Mouse (Mus musculus) heart, adult 2 months (tissue): ENCODE data around the gene Gli2. TPM values are rescaled to one million over a fixed set of nuclear protein-coding genes. Genes with fewer than 3 reads are reported as not detected.
A peak's percentile ranks its signal among the peaks of the same experiment; 100 is the strongest.

Experiments used
- DNase-seq, 2 experiments: peaks; one replicate each; pipeline ENCODE4 v3.0.0; 2021
- H3K27ac ChIP-seq: fragments of 200-600 bp; 2 replicates; pipeline ENCODE4 v1.8.1; 2022
- H3K27me3 ChIP-seq: fragments of 200-500 bp; 2 replicates; pipeline ENCODE4 v1.6.1; 2012; ENCODE audit warnings: mild to moderate bottlenecking, low read length, inconsistent platforms, mixed read lengths; ENCODE audit not compliant: control insufficient read depth, insufficient read depth
- H3K36me3 ChIP-seq: fragments of 200-500 bp; 2 replicates; pipeline ENCODE4 v1.6.1; 2012; ENCODE audit warnings: low read length, inconsistent platforms; ENCODE audit not compliant: control insufficient read depth, insufficient read depth
- H3K4me1 ChIP-seq: fragments of 200-500 bp; 2 replicates; pipeline ENCODE4 v1.6.1; 2011; ENCODE audit warnings: low read length; ENCODE audit not compliant: control insufficient read depth, insufficient read depth
- H3K4me3 ChIP-seq: fragments of 200-600 bp; 2 replicates; pipeline ENCODE4 v1.8.1; 2022
- H3K79me2 ChIP-seq: fragments of 200-500 bp; replicated peaks from 2 replicates; pipeline ENCODE4 v1.6.1; 2012; ENCODE audit warnings: mild to moderate bottlenecking, inconsistent platforms, low read length, moderate library complexity, mixed read lengths; ENCODE audit not compliant: control insufficient read depth, insufficient read depth
- H3K9ac ChIP-seq: fragments of 200-500 bp; 2 replicates; pipeline ENCODE4 v1.6.1; 2012; ENCODE audit warnings: low read depth, mild to moderate bottlenecking, control low read depth, inconsistent platforms, low read length, mixed read lengths
- CTCF ChIP-seq: fragments of 200-600 bp; IDR thresholded peaks from 2 replicates; pipeline ENCODE4 v1.8.1; 2022; ENCODE audit warnings: antibody characterized with exemption, mild to moderate bottlenecking, moderate library complexity
- EP300 ChIP-seq: fragments of 200-500 bp; IDR thresholded peaks from 2 replicates; pipeline ENCODE4 v1.6.1; 2011; ENCODE audit warnings: low read depth, low read length, control low read depth; ENCODE audit not compliant: insufficient read depth
- POLR2A ChIP-seq: fragments of 200-500 bp; IDR thresholded peaks from 2 replicates; pipeline ENCODE4 v1.6.1; 2011; ENCODE audit warnings: mild to moderate bottlenecking, low read depth, low read length, control low read depth; ENCODE audit not compliant: insufficient read depth
- WGBS: fragments of 180-500 bp; shearing (Covaris S2); methylation state at CpG from one replicate; pipeline ENCODE4 v1.1.7; 2018; 5-methylcytosine and 5-hydroxymethylcytosine counted together
- intact Hi-C: fragments of 180-260 bp; cut with DNase I; formaldehyde crosslinking; loops from one replicate; pipeline ENCODE4 v1.15.1; 2025
- polyA plus RNA-seq: library from polyadenylated mRNA; depleted of rRNA; stranded (reverse); fragments of >200 nt; gene quantifications from 2 replicates; pipeline ENCODE4 v1.2.3, GENCODE M21; 2012
- total RNA-seq, 2 experiments: library from RNA; stranded (reverse); gene quantifications; 2 replicates each; pipeline ENCODE4 v1.2.3; 2021

Gene Gli2
- total and polyA plus RNA-seq, 3 experiments = 1.0 to 2.6 (median 1.2) TPM

DNA sequence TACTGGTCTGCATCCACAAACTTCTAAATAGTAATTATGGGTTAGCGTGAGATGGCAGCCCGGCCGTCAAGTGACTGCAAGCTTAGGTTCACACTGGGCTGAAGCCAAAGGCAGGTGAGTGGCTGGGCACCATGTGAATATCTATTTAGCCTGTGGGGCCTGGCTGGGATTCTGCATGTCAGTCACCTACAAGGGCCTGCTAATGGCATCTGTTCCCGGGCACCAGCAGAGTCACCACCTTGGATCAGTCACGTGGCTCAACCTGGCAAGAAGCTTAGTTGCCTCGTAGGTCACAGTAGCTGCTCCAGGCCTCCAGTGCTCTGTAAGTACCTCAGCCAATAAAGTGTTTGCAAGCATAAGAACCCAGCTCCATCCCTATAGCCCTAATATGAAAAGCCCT, 131.2 kb downstream of the Gli2 start:
- intact Hi-C loops = no loop called here
- Histone ChIP-seq H3K27me3 (no peaks in the 10 kb centered on the region), H3K36me3 (no peaks in the 10 kb centered on the region)

GRCm38 (mm10) chr1:118917520-118918220, 135.7 kb downstream of the Gli2 start:
- DNase-seq = no peak
- no peaks in the 10 kb centered on the region for H3K27me3 ChIP-seq
- no peaks in the 10 kb centered on the region for H3K36me3 ChIP-seq
- H3K9ac ChIP-seq = no peak overlapping the region
- H3K79me2 ChIP-seq = no peaks in the 10 kb centered on the region
- TF ChIP-seq POLR2A (no peak), EP300 (no peak), CTCF (no peak)
- H3K4me1 ChIP-seq = peaks cover 3% of the 10 kb centered on the region; the same call in 1 of the 2 replicates
- H3K4me3 ChIP-seq = no peak overlapping the region
- intact Hi-C loops = no loop called here
- no peak overlapping the region for H3K27ac ChIP-seq
- WGBS = 81% methylated on average over 7 of the region's 7 CpGs

More for the DNA sequence above, 131.2 kb downstream of the Gli2 start:
- Histone ChIP-seq H3K4me3 (no peak overlapping the region), H3K4me1 (no peaks in the 10 kb centered on the region), H3K9ac (no peak overlapping the region), H3K79me2 (no peaks in the 10 kb centered on the region), H3K27ac (no peak overlapping the region)
- 81% methylated on average over 6 of the region's 6 CpGs for WGBS
- no peak for TF ChIP-seq EP300
- TF ChIP-seq POLR2A = no peak
- no peak for DNase-seq

DNA sequence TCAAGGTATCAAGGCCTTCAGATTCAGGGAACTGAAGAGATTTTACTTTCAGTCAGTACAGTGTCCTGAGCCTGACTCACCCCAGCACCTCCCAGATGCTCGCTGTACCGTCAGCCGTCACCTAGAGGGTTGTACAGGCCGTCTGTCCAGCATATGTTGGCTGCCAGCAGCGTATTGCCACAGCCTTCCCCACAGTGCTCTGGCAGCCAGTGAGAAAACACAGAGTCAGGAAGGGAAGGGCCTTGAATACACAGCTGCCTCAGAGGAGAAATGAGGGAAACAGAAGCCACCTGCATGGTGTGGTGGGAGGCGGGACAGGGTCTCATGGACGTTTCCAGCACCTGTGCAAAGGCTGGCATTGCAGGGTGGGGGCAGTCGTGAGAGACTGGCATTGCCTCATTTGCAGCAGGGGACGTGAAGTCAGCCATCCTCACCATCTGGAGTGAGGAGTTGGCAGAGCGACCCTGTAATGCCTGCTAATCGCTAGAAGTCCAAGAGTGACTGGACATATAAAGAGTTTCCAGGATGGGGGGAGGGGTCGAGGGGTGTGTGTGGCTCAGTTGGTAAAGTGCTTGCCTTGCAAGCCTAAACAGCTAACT, 136.8 kb downstream of the Gli2 start:
- DNase-seq = peak in 1 of 2 experiments; percentile 43
- Histone ChIP-seq H3K27ac (no peak overlapping the region), H3K27me3 (no peaks in the 10 kb centered on the region), H3K9ac (no peak overlapping the region), H3K4me1 (peaks cover 3% of the 10 kb centered on the region; the same call in 1 of the 2 replicates), H3K4me3 (no peak overlapping the region), H3K36me3 (no peaks in the 10 kb centered on the region), H3K79me2 (no peaks in the 10 kb centered on the region)
- intact Hi-C loops = no loop called here
- TF ChIP-seq CTCF (no peak), EP300 (no peak), POLR2A (no peak)
- WGBS = 50% methylated on average over 12 of the region's 12 CpGs

- Histone ChIP-seq H3K36me3 (no peaks in the 10 kb centered on the region), H3K27ac (no peak overlapping the region), H3K27me3 (no peaks in the 10 kb centered on the region), H3K4me1 (peaks cover 3% of the 10 kb centered on the region; the same call in 1 of the 2 replicates), H3K9ac (no peak overlapping the region), H3K79me2 (no peaks in the 10 kb centered on the region), H3K4me3 (no peak overlapping the region)
- 72% methylated on average over 17 of the region's 17 CpGs for WGBS
- DNase-seq = peak in 1 of 2 experiments; percentile 19
- TF ChIP-seq EP300 (no peak), CTCF (no peak), POLR2A (no peak)
- intact Hi-C loops = no loop called here
Observed at GRCm38 (mm10) chr1:118913414-118914385, 139.7 kb downstream of the Gli2 start.

DNA sequence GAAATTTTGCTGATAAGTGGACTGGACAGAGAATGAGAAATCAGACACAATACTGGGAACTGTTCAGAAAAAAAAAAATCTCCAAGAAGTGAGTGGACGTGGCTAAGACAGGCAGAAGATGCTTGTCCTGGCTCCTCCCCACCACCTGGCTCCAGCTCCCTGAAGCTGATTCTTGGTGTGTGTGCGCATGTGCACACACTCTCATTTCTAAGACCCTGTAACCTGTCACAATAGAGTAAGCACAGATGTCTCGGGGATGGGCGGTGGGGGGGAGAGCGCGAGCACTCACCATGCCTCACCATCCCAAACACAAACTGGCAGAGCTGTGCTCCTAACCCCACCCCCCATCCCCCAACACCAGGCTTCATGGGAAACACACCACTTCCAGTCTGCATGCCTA, 140.5 kb downstream of the Gli2 start:
- Histone ChIP-seq H3K27me3 (no peaks in the 10 kb centered on the region), H3K4me3 (no peak overlapping the region), H3K36me3 (no peaks in the 10 kb centered on the region), H3K27ac (no peak overlapping the region), H3K4me1 (peaks cover 3% of the 10 kb centered on the region; the same call in 1 of the 2 replicates), H3K79me2 (no peaks in the 10 kb centered on the region), H3K9ac (no peak overlapping the region)
- no peak for DNase-seq
- 67% methylated on average over 6 of the region's 6 CpGs for WGBS
- TF ChIP-seq POLR2A (no peak), CTCF (no peak), EP300 (no peak)
- intact Hi-C loops = no loop called here
